Mouse (Mus musculus): ENCODE results near the gene Lipi. TPM values are rescaled to one million over a fixed set of nuclear protein-coding genes. Genes with fewer than 3 reads are reported as not detected.

Gene Lipi
- polyA plus RNA-seq, 1 experiment from 2014 or later: not detected

- no peak overlapping the region for H3K4me3 ChIP-seq
- no peak for DNase-seq (ENCODE audit: low spot score)
- WGBS: 39% methylated on average over 1 of the region's 1 CpGs
Measured at GRCm38 (mm10) chr16:75531705-75532104, 54.2 kb downstream of the Lipi start.

GRCm38 (mm10) chr16:75496568-75496967, 89.3 kb downstream of the Lipi start:
- WGBS: 94% methylated on average over 4 of the region's 4 CpGs
- H3K4me3 ChIP-seq: no peak overlapping the region
- no peaks in the 10 kb centered on the region for H3K36me3 ChIP-seq
- no peaks in the 10 kb centered on the region for H3K27me3 ChIP-seq (ENCODE audit: insufficient read depth, poor library complexity, severe bottlenecking)
- DNase-seq (ENCODE audit: low spot score): no peak
- H3K27ac ChIP-seq: no peak overlapping the region
- H3K9me3 ChIP-seq: no peaks in the 10 kb centered on the region
- no peaks in the 10 kb centered on the region for H3K4me1 ChIP-seq (replicated peaks)

More at GRCm38 (mm10) chr16:75531705-75532104, 54.2 kb downstream of the Lipi start:
- Histone ChIP-seq H3K27me3 (ENCODE audit: insufficient read depth, poor library complexity, severe bottlenecking) (no peaks in the 10 kb centered on the region), H3K9me3 (no peaks in the 10 kb centered on the region), H3K36me3 (no peaks in the 10 kb centered on the region), H3K4me1 (replicated peaks) (no peaks in the 10 kb centered on the region), H3K27ac (no peak overlapping the region)

Other genes starting within 250 kb of the Lipi start
- 0.77 and 1.0 TPM in 2 replicates for gene Rbm11, start 6.8 kb upstream of the Lipi start, polyA plus RNA-seq (2016; fragmentation: Nextera tagmentation; extraction: Ambion mirVana)
- gene Hspa13, start 181.0 kb upstream of the Lipi start, polyA plus RNA-seq (2016; fragmentation: Nextera tagmentation; extraction: Ambion mirVana): 23.5 and 25.2 TPM in 2 replicates